22 mouse cellular contexts compared by ENCODE assay signal in genomic region chr16:17329848-17330570, GRCm38 (mm10). TPM values are rescaled to one million over a fixed set of nuclear protein-coding genes. Genes with fewer than 3 reads are reported as not detected.
DNase-seq lines count a peak whose midpoint lies in the region; ATAC-seq and TF ChIP-seq lines count a peak whose summit lies in the region.
"Had no signal": no experiment of that assay in that cellular context is flagged by ENCODE, and none has a peak within 500 bp of the region (broad histone marks: within the 10 kb centered on the region; RNA-seq: fewer than 3 reads in every experiment).

No protein-coding gene starts in this region.

- no peak overlapping the region for H3K4me3 ChIP-seq in layer of hippocampus, adult 2 months
- no peak overlapping the region for H3K4me3 ChIP-seq in lung, embryonic 16.5 days (ENCODE audit: low read length)
- H3K4me3 ChIP-seq in left cerebral cortex, adult 2 months, result no peak overlapping the region
- H3K4me3 ChIP-seq: forebrain, embryonic 13.5 days; heart, embryonic 15.5 days; limb, embryonic 15.5 days; myocyte; neural tube, embryonic 15.5 days had no signal

- no peaks in the 10 kb centered on the region for H3K27me3 ChIP-seq in lung, embryonic 16.5 days (ENCODE audit: control insufficient read depth, insufficient read depth, low read depth, low read length)
- H3K27me3 ChIP-seq: forebrain, embryonic 13.5 days; heart, embryonic 15.5 days; limb, embryonic 15.5 days; neural tube, embryonic 15.5 days had no signal

- no peak overlapping the region for H3K9ac ChIP-seq in lung, embryonic 16.5 days (ENCODE audit: low read length)
- H3K9ac ChIP-seq: forebrain, embryonic 13.5 days; heart, embryonic 15.5 days; limb, embryonic 15.5 days; neural tube, embryonic 15.5 days had no signal

- 0 out of 2 replicates have a peak, but pooled peaks cover 3% of the 10 kb centered on the region for H3K4me1 ChIP-seq in lung, embryonic 16.5 days (replicated peaks; ENCODE audit: control insufficient read depth, insufficient read depth, low read length)
- H3K4me1 ChIP-seq: forebrain, embryonic 13.5 days; heart, embryonic 15.5 days; limb, embryonic 15.5 days; neural tube, embryonic 15.5 days had no signal

- peak; percentile 61 for ATAC-seq in lung, embryonic 16.5 days (ENCODE audit: low read depth)
- ATAC-seq: forebrain, embryonic 13.5 days had no signal

- no peak overlapping the region for H3K4me2 ChIP-seq in lung, embryonic 16.5 days (ENCODE audit: low read depth, low read length)
- H3K4me2 ChIP-seq: forebrain, embryonic 13.5 days; heart, embryonic 15.5 days; limb, embryonic 15.5 days; neural tube, embryonic 15.5 days had no signal

- WGBS in lung, embryonic 16.5 days, result 82% methylated on average over 1 of the region's 1 CpGs

- H3K9me3 ChIP-seq in lung, embryonic 16.5 days (ENCODE audit: control insufficient read depth, low read length), result no peaks in the 10 kb centered on the region
- H3K9me3 ChIP-seq: forebrain, embryonic 13.5 days; heart, embryonic 15.5 days; limb, embryonic 15.5 days; neural tube, embryonic 15.5 days had no signal

- intact Hi-C loops in left cerebral cortex, adult 2 months (cut with DNase I), result no loop called here

- TF ChIP-seq CTCF in layer of hippocampus, adult 2 months (conservative IDR thresholded peaks at IDR 0.05), result no peak
- no peak for TF ChIP-seq CTCF in left cerebral cortex, adult 2 months (IDR thresholded peaks at IDR 0.05)

- H3K36me3 ChIP-seq in lung, embryonic 16.5 days (ENCODE audit: control insufficient read depth, insufficient read depth, low read length), result no peaks in the 10 kb centered on the region

- H3K27ac ChIP-seq in layer of hippocampus, adult 2 months, result peak overlapping the region; percentile 55
- H3K27ac ChIP-seq in lung, embryonic 16.5 days (ENCODE audit: low read length), result no peak overlapping the region
- peak overlapping the region; percentile 66 for H3K27ac ChIP-seq in left cerebral cortex, adult 2 months
- H3K27ac ChIP-seq: forebrain, embryonic 13.5 days; heart, embryonic 15.5 days; limb, embryonic 15.5 days; neural tube, embryonic 15.5 days had no signal

- DNase-seq in layer of hippocampus, adult 2 months (ENCODE audit: low spot score in 2 of 2), result peak in 1 of 2 experiments; percentile 28
- no peak for DNase-seq in layer of hippocampus, postnatal 14 days (ENCODE audit: low spot score in 2 of 2)
- no peak for DNase-seq in lung, postnatal 10 days
- DNase-seq in 416B (ENCODE audit: low read depth), result peak; percentile 39
- no peak for DNase-seq in left cerebral cortex, adult 2 months (ENCODE audit: extremely low spot score in 1 of 2, low spot score in 2 of 2)
- no peak for DNase-seq in heart, adult 9 months (ENCODE audit: low spot score in 2 of 2)
- DNase-seq in cerebellum, postnatal 25 days, result no peak
- DNase-seq: cerebellum, adult 9-10 months; kidney, adult 9 months; kidney, postnatal 36 days; layer of hippocampus, postnatal 36 days; midbrain, embryonic 14.5 days; thymus, postnatal 25 days had no signal

RNA-seq across cellular contexts. Expression of gene Serpind1, which starts 1.2 kb away (rescaled TPM):
- total RNA-seq in layer of hippocampus, adult 2 months (2021), result 1 to 10 TPM in 1 of 2 experiments, under 1 TPM in 1; 0.79 to 1.4 TPM
- under 1 TPM; 0.60 to 0.92 TPM for total RNA-seq in layer of hippocampus, postnatal 14 days (2021)
- polyA plus RNA-seq in lung, embryonic 16.5 days (2015; fragmentation: Nextera tagmentation; extraction: Ambion mirVana), result 0.70 and 3.3 TPM in 2 replicates
- 1 to 10 TPM; 1.8 to 2.8 TPM for total RNA-seq in left cerebral cortex, adult 2 months (2021)
- total RNA-seq: gastrocnemius, adult 8-10 months; hematopoietic stem cell, adult 5-6 weeks; megakaryocyte progenitor cell, adult 5-6 weeks had no signal

RNA-seq across cellular contexts. Expression of gene Tmem191c, which starts 54.1 kb away (rescaled TPM):
- 100 to 1,000 TPM in 1 of 2 experiments, 10 to 100 TPM in 1; 98.5 to 116 TPM for total RNA-seq in layer of hippocampus, adult 2 months (2021)
- 100 to 1,000 TPM in 1 of 2 experiments, 10 to 100 TPM in 1; 86.7 to 100 TPM for total RNA-seq in layer of hippocampus, postnatal 14 days (2021)
- 8.5 and 9.7 TPM in 2 replicates for polyA plus RNA-seq in lung, embryonic 16.5 days (2015; fragmentation: Nextera tagmentation; extraction: Ambion mirVana)
- 100 to 1,000 TPM; 105 to 116 TPM for total RNA-seq in left cerebral cortex, adult 2 months (2021)
